Mouse (Mus musculus) cerebellum, adult 2 months (tissue): Measurements from ENCODE around the gene Scml4.

Source experiments
- CTCF ChIP-seq: fragments of 200-500 bp; IDR thresholded peaks from 2 replicates; pipeline ENCODE4 v1.5.1; 2011; ENCODE audit warnings: low read depth, mild to moderate bottlenecking, control low read depth, low read length, moderate library complexity, borderline replicate concordance; ENCODE audit not compliant: insufficient read depth
- POLR2A ChIP-seq: fragments of 200-500 bp; IDR thresholded peaks from 2 replicates; pipeline ENCODE4 v1.6.1; 2011; ENCODE audit warnings: low read length, control low read depth, borderline replicate concordance; ENCODE audit not compliant: insufficient read depth

GRCm38 (mm10) chr10:42849081-42849400 is 11.1 kb upstream of the Scml4 start:
- no peak for TF ChIP-seq CTCF
- TF ChIP-seq POLR2A, result no peak
